Mouse (Mus musculus) small intestine, adult 2 months (tissue): ENCODE data around the gene Gins2. TPM values are rescaled to one million over a fixed set of nuclear protein-coding genes. Genes with fewer than 3 reads are reported as not detected.

Experiments used
- H3K27ac ChIP-seq: fragments of 200-500 bp; 2 replicates; pipeline ENCODE4 v1.5.1; 2012; ENCODE audit warnings: low read depth, low read length, control low read depth, inconsistent platforms; ENCODE audit not compliant: insufficient read depth
- H3K27me3 ChIP-seq: fragments of 200-500 bp; 2 replicates; pipeline ENCODE4 v1.6.1; 2012; ENCODE audit warnings: mild to moderate bottlenecking, moderate library complexity, low read length, inconsistent platforms; ENCODE audit not compliant: control insufficient read depth, insufficient read depth
- H3K36me3 ChIP-seq: fragments of 200-500 bp; 2 replicates; pipeline ENCODE4 v1.6.1; 2012; ENCODE audit warnings: mild to moderate bottlenecking, low read length, control low read depth, inconsistent platforms; ENCODE audit not compliant: control insufficient read depth, insufficient read depth
- H3K4me1 ChIP-seq: fragments of 200-500 bp; 2 replicates; pipeline ENCODE4 v1.6.1; 2012; ENCODE audit warnings: low read length, inconsistent platforms, mixed read lengths; ENCODE audit not compliant: control insufficient read depth, insufficient read depth, insufficient read length
- H3K4me3 ChIP-seq: fragments of 200-500 bp; 2 replicates; pipeline ENCODE4 v1.5.1; 2012; ENCODE audit warnings: low read depth, mild to moderate bottlenecking, control low read depth, inconsistent platforms, low read length, moderate library complexity
- CTCF ChIP-seq: fragments of 200-500 bp; IDR thresholded peaks from 2 replicates; pipeline ENCODE4 v1.5.1; 2012; ENCODE audit warnings: low read depth, mild to moderate bottlenecking, control low read depth, inconsistent platforms, low read length, moderate library complexity, mixed read lengths; ENCODE audit not compliant: insufficient replicate concordance, insufficient read length; ENCODE audit errors: extremely low read depth
- POLR2A ChIP-seq: fragments of 200-500 bp; IDR thresholded peaks from 2 replicates; pipeline ENCODE4 v1.6.1; 2012; ENCODE audit warnings: low read depth, mild to moderate bottlenecking, control low read depth, inconsistent platforms, low read length, moderate library complexity
- WGBS: fragments of 180-500 bp; shearing (Covaris S2); methylation state at CpG from one replicate; pipeline ENCODE4 v1.1.7; 2018; 5-methylcytosine and 5-hydroxymethylcytosine counted together
- polyA plus RNA-seq: library from polyadenylated mRNA; depleted of rRNA; stranded (reverse); fragments of >200 nt; gene quantifications from 2 replicates; pipeline ENCODE4 v1.2.3, GENCODE M21; 2012

Gene Gins2
- polyA plus RNA-seq, 1 experiment, result 22.5 TPM

DNA sequence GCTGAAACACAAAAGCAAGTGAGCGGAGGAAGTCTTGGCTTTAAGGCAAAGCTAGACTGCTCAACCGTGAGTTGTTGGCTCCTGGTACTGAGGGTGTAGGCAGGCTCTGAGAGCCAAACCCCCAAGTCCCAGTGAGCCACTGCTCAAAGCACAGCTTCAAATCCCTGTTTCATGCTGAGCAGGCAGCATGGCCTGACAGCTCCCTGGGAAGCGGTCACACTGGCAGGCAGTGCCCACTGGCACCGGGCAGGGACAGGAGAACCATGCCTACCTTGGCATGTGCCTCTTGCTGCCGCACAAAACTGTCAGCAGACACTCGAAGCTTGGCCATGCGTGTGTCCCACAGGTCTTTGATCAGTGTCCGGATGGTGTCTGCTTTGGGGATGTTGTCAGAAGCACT, 7.3 kb downstream of the Gins2 start:
- H3K27me3 ChIP-seq, result no peaks in the 10 kb centered on the region
- no peak overlapping the region for H3K4me3 ChIP-seq
- 91% methylated on average over 8 of the region's 8 CpGs for WGBS
- no peaks in the 10 kb centered on the region for H3K4me1 ChIP-seq
- TF ChIP-seq CTCF (no peak), POLR2A (no peak)
- H3K27ac ChIP-seq, result no peak overlapping the region
- peaks cover 41% of the 10 kb centered on the region for H3K36me3 ChIP-seq

DNA sequence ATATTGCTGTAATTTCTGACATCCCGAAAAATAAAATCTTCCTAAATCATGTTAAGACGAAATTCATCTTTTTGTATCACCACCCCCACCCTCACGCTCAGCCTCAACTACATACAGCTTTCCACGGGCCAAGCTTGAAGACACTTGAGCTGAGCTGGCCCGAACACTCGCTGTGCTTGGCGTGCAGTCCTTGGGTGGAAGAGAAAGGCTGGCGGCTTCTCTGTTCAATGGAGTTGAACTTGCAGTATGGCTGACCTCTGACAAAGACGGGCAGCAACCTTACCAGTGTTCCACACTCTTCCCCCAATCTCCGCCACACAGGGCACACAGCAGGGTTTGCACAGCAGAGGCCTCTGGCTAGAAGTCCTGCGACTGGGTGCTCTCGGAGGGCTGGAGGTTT, 7.8 kb downstream of the Gins2 start:
- H3K4me1 ChIP-seq, result no peaks in the 10 kb centered on the region
- H3K36me3 ChIP-seq, result peaks cover 46% of the 10 kb centered on the region
- H3K27ac ChIP-seq, result no peak overlapping the region
- TF ChIP-seq CTCF (no peak), POLR2A (0 out of 2 replicates have a peak, but pooled peaks have one; percentile 23)
- 92% methylated on average over 12 of the region's 12 CpGs for WGBS
- H3K27me3 ChIP-seq, result no peaks in the 10 kb centered on the region
- no peak overlapping the region for H3K4me3 ChIP-seq

DNA sequence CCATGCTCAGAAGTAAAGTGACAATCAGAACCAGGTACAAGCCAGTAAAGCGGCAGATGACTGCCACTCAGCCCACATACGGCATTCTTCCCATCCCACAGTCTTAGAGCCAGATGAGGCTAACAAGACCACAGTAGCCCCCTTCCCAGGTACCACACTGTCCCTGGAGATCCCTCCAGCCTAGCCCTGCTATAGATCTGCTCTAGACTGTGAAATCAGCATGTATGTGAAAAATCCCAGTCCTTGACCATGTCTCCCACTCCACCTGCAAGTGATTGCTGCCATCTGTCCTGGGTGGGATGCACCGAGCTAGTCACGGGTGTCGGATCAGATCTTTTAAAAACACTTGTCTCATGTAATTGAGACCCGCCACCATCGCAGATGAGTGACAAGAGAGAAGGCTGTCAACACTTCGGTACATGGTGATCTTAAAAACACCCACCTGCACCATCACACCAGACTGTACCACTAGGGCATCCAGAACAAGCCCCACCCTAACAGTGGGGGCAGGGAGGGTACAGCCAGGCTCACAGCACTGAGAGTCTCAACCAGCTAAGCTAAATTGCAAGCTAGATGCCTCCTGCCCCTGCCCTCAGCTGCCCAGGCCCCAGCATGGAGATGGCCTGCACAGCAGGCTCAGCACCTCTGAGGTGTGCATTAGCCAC, 8.6 kb downstream of the Gins2 start:
- 94% methylated on average over 8 of the region's 8 CpGs for WGBS
- TF ChIP-seq CTCF, result no peak
- TF ChIP-seq POLR2A, result no peak
- Histone ChIP-seq H3K4me3 (no peak overlapping the region), H3K36me3 (peaks cover 54% of the 10 kb centered on the region), H3K4me1 (no peaks in the 10 kb centered on the region), H3K27ac (no peak overlapping the region), H3K27me3 (no peaks in the 10 kb centered on the region)

DNA sequence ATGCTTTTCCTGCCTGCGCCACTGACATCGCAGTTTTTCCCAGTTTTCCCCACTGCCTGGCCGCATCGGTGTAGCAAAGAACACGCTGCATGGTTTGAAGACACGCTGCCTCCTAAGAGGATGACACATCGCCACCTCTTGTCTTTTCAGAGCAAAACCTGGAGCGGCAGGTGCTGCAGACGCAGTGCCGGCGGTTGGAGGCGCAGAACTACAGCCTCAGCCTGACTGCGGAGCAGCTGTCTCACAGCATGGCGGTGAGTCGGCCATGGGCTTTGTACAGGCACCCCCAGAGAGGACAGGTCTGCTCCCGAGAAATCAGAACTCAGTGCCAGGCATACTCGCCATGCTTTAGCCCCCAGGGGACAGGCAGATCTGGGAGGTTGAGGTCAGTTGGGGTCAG, 11.3 kb downstream of the Gins2 start:
- TF ChIP-seq POLR2A, result no peak
- no peak for TF ChIP-seq CTCF
- Histone ChIP-seq H3K27ac (no peak overlapping the region), H3K4me3 (no peak overlapping the region), H3K36me3 (peaks cover 81% of the 10 kb centered on the region), H3K4me1 (no peaks in the 10 kb centered on the region), H3K27me3 (no peaks in the 10 kb centered on the region)
- 95% methylated on average over 17 of the region's 17 CpGs for WGBS

DNA sequence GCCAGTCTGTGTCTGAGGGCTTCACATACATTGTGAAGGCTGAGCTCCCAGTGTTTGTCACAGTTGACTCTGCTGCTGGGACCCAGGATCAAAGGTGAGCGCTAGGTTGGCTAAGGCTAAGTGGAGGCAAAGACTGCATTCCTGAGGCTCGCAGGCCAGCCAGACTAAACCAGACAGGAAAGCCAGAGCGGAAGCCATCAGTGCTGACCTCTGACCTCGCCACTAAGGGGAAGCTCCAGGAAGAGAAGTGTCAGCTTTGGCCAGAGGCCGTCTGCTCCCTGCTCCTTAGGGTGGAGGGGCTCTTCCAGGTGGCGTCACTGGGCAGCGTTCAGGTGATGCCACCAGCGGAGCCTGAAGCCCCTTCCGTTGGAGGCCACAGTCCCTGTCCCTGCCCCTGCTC, 13.3 kb downstream of the Gins2 start:
- Histone ChIP-seq H3K4me3 (no peak overlapping the region), H3K27me3 (no peaks in the 10 kb centered on the region), H3K4me1 (no peaks in the 10 kb centered on the region), H3K27ac (no peak overlapping the region), H3K36me3 (peaks cover 94% of the 10 kb centered on the region)
- no peak for TF ChIP-seq POLR2A
- no peak for TF ChIP-seq CTCF
- WGBS, result 81% methylated on average over 9 of the region's 9 CpGs

DNA sequence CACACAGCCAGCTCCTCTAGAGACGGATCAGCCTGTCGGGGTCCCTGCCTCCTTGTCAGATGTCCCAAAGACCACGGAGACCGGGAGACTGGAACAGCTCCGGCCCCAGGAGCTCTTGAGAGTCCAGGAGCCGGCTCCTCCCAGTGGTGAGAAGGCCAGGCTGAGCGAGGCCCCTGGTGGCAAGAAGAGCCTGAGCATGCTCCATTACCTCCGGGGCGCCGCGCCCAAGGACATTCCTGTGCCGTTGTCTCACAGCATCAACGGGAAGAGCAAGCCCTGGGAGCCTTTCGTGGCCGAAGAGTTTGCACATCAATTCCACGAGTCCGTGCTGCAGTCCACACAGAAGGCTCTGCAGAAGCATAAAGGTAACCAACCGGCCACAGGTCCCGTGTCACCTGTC, 14.2 kb downstream of the Gins2 start:
- no peak overlapping the region for H3K27ac ChIP-seq
- TF ChIP-seq CTCF (no peak), POLR2A (no peak)
- H3K4me3 ChIP-seq, result no peak overlapping the region
- peaks cover 91% of the 10 kb centered on the region for H3K36me3 ChIP-seq
- no peaks in the 10 kb centered on the region for H3K27me3 ChIP-seq
- no peaks in the 10 kb centered on the region for H3K4me1 ChIP-seq
- WGBS, result 68% methylated on average over 19 of the region's 19 CpGs

DNA sequence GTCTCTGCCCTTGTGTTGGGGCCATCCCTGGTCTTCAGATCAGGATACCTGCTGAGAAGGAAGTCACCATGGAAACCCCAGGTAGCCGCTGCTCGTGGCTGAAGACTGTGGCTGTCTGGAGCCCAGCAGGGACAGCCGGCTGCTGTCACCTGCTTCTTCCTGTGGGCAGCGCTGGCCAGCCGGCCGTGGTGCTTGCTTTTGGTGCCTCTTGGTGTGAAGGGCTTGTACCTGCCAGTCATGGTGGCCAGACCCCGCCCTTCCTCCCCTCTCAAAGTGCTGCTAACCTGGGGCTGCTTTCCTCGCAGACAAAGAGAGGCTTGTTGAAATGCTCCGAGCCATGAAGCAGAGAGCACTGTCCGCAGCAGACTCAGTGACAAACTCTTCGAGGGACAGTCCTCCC, 15.2 kb downstream of the Gins2 start:
- TF ChIP-seq POLR2A (no peak), CTCF (no peak)
- no peaks in the 10 kb centered on the region for H3K4me1 ChIP-seq
- no peak overlapping the region for H3K27ac ChIP-seq
- WGBS, result 88% methylated on average over 11 of the region's 11 CpGs
- H3K4me3 ChIP-seq, result no peak overlapping the region
- peaks cover 91% of the 10 kb centered on the region for H3K36me3 ChIP-seq
- no peaks in the 10 kb centered on the region for H3K27me3 ChIP-seq
